Mouse (Mus musculus) T-cell, adult 2 months (primary cell): ENCODE data around the gene Plekha6.

Experiments
- DNase-seq: peaks from one replicate; pipeline ENCODE4 v3.0.0; 2022; ENCODE audit warnings: low spot score

The Plekha6 gene

GRCm38 (mm10) chr1:133182706-133183095, 18.7 kb downstream of the Plekha6 start:
- DNase-seq, result no peak

- DNase-seq, result no peak
These were observed 19.3 kb downstream of the Plekha6 start for GRCm38 (mm10) chr1:133183141-133183925.

DNA sequence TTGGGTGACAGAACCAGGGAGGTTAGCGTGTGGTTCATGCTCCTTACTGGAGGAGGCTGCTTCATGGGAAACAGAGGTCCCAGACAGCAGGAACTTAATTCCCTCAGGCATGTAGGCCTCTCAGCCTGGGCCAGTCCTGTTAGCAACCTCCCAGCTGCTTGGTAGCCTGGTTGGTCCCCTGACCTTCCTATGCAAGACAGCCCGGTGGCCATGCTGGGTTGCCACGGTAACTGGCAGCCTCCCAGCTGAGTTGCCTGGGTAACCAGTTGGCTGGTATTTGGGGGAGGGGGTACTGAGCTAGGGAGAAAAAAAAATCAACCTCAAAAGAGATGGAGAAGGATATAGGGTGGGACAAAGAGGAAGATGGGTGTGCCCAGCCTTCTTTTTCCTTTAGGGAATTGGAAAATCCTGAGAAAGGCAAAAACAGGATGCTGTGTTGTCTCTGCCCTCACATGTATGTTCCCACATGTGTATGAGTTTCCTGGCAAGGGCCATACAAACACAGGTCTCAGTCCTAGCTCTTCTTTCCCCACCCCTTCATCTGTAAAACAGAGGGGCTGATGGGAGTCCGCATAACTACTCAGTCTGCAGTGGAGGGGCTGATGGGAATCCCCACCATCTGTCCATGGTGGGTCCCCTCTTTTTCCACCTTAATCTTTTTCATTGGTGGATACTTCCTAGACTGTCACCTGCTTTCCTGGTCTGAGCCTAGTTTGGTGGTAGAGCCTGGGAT, 24.1 kb downstream of the Plekha6 start:
- no peak for DNase-seq

- no peak for DNase-seq
These were observed 24.7 kb downstream of the Plekha6 start for GRCm38 (mm10) chr1:133188719-133189118.

DNA sequence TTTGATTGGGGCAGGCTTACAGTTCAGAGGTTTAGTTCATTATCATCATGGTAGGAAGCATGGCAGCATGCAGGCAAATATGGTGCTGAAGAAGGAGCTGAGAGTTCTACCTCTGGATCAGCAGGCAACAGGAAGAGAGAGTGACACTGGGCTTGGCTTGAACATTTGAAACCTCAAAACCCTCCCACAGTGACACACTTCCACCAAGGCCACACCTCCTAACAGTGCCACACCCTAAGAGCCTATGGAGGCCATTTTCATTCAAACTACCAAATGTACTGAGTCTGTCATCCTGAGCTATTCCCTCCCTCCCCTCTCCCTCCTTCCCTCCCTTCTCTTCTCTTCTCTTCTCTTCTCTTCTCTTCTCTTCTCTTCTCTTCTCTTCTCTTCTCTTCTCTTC, 25.5 kb downstream of the Plekha6 start:
- DNase-seq, result no peak

DNA sequence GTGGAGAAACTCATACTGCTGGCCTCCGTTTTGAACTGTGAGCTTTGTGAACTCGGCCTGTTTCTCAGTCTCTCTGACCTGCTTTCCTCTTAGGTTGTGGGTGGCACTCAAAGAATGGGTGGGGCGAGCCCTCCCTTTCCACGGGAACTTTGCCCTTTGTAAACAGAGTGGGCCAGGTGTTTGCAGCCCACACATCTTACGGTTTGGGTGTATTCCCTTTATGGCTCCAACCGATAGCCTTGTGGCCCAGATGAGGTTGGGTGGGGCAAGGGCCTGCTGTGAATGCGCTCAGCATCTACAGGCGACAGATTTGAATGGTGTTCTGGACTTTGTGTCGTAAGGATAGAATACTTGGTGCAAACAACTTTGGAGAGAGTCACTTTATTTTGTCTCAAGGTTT, 26.5 kb downstream of the Plekha6 start:
- no peak for DNase-seq

GRCm38 (mm10) chr1:133196181-133196580, 32.2 kb downstream of the Plekha6 start:
- DNase-seq, result no peak

GRCm38 (mm10) chr1:133197266-133197665, 33.3 kb downstream of the Plekha6 start:
- DNase-seq, result no peak

DNA sequence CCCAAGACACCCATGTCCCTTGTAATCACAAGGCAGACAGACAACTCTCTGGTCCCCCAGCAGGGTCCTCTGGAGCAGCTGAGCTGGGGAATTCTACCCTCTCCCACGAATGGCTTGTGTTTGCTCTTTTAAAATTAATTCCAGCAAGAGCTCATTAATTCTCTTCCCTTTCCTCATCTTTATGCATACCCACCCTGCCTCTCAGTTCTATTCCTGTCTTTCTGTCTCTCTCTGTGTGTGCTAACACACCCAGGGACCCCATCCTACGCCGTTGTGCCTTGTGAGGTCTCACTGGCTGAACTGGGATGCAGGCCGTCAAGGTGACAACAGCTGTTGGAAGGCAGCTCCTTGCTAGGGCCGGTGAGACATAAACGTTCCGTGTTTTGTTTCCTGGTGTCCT, 35.7 kb downstream of the Plekha6 start:
- no peak for DNase-seq

GRCm38 (mm10) chr1:133201499-133201898, 37.5 kb downstream of the Plekha6 start:
- DNase-seq, result no peak

DNA sequence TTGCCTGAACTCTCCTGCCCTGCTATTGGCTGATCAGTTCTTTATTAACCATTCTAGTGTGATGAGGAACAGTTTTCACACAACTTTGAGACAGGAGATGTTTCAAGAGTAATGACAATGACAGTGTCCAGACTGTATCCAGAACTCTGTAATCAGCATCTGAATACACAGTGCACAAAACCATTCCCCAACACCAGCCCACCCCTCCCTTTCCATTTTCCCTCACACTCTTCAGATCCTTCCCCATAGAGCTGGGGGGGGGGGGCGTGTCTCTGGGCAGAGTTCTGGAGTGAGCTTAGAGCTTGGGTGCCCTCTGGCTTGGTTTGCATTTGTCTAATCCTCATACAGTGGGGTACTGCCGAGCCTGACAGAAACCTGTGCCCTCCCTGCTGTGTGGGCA, 39.7 kb downstream of the Plekha6 start:
- no peak for DNase-seq

GRCm38 (mm10) chr1:133204341-133204849, 40.4 kb downstream of the Plekha6 start:
- no peak for DNase-seq

DNA sequence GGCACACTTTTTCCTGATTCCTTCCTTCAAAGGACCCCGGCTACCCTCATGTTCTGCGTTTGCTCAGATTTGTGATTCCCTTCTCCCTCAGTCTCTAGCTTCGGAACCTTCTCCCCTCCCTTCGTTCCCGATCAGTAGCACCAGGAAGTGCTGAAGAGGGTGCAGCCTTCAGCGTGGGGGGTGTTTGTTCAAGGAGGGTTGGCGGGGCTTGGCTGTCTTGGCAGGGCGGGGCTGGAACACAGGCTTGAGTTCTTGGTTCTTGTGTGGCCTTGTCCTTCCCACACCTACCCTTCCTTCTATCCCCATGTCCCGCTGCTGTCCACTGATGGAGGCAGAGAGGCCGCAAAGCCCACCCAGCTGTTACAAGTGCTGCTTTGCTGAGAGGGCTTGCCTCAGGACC, 41.0 kb downstream of the Plekha6 start:
- DNase-seq, result no peak

- no peak for DNase-seq
These were observed 44.2 kb downstream of the Plekha6 start for GRCm38 (mm10) chr1:133208086-133208815.

GRCm38 (mm10) chr1:133209036-133209435, 45.0 kb downstream of the Plekha6 start:
- no peak for DNase-seq

- no peak for DNase-seq
These were observed 45.5 kb downstream of the Plekha6 start for GRCm38 (mm10) chr1:133209482-133209881.

- DNase-seq, result no peak
These were observed 46.0 kb downstream of the Plekha6 start for GRCm38 (mm10) chr1:133209901-133210516.

GRCm38 (mm10) chr1:133210766-133211165, 46.8 kb downstream of the Plekha6 start:
- no peak for DNase-seq

DNA sequence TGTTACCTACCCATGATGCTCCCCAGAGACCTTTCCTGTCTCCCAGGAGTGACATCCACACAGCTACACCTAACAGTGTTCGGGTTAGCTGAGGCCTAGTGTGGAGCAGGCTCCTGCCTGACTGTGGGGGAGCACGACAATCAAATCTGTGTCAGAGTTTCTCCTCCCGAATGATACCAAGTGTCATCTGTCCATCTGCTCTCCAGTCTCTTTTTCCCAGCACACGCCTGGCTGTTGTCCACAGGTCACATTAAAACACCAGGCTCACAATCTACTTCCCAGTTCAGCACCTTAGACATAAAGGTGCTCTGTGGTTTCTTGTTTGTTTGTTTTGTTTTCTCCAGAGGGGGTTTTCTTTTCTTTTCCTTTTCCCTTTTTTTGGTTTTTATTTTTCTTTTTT, 48.3 kb downstream of the Plekha6 start:
- DNase-seq, result no peak

DNA sequence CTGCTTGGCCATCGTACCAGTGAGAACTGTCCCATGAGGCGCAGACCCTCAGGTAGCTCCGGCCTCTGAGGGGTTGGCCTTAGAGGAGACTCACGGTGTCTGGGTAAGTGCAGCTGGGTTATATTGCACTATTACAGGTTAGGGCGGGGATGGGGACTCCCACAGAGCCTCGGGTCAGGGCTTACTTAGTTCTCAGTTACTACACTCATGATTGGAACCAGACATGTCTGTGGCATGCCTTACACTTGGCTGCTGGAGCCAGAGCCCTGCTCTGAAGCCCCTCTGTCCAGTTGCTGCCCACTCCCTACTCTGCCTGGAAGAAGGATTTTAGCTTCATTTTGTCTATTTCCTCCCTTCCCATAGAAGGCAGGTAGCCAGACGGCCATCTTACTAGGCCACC, 49.1 kb downstream of the Plekha6 start:
- no peak for DNase-seq

DNA sequence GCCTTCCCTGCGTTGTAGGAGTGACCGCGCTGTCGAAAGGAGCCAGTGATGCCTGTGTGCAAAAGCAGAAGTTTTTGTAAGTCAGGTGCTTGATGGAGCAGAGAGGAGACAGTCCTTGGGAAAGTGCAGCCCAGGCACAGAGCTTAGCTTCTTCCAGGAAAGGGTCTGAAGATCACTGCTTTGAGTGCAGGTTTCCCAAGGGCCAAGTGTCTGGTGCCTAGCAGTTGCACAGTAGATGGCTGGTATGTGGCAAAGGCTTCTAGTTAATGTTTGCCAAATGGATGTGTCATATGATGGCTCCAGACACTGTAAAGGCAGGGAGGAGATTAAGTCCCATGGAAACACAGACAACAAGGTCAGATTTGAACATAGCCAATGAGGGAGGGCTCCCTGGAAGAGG, 49.9 kb downstream of the Plekha6 start:
- no peak for DNase-seq

GRCm38 (mm10) chr1:133214672-133215359, 50.8 kb downstream of the Plekha6 start:
- no peak for DNase-seq
